Mouse (Mus musculus) liver, embryonic 12.5 days (tissue): ENCODE data around the gene Vmn2r7. TPM values are rescaled to one million over a fixed set of nuclear protein-coding genes. Genes with fewer than 3 reads are reported as not detected.
"Not testable (repeated sequence)": the region's sequence is repeated elsewhere in the genome, so short reads cannot be mapped to it uniquely, and the experiment has no call there.

Source experiments
- ATAC-seq: fragments of 200-750 bp; cut with Nextera tagmentation; 2 replicates; pipeline ENCODE4 v1.8.0; 2017; ENCODE audit warnings: moderate number of reproducible peaks, mild to moderate bottlenecking, moderate library complexity
- H3K27ac ChIP-seq: fragments of 300-500 bp; sonication (generic); 2 replicates; pipeline ENCODE4 v1.5.1; 2016; ENCODE audit warnings: mild to moderate bottlenecking
- H3K27me3 ChIP-seq: fragments of 300-500 bp; sonication (generic); replicated peaks from 2 replicates; pipeline ENCODE4 v1.6.1; 2016; ENCODE audit warnings: mild to moderate bottlenecking, moderate library complexity
- H3K36me3 ChIP-seq: fragments of 300-500 bp; sonication (generic); 2 replicates; pipeline ENCODE4 v1.6.1; 2016; ENCODE audit warnings: mild to moderate bottlenecking, moderate library complexity
- H3K4me1 ChIP-seq: fragments of 300-500 bp; sonication (generic); 2 replicates; pipeline ENCODE4 v1.6.1; 2016
- H3K4me2 ChIP-seq: fragments of 300-500 bp; sonication (generic); 2 replicates; pipeline ENCODE4 v1.6.1; 2016; ENCODE audit warnings: mild to moderate bottlenecking, moderate library complexity
- H3K4me3 ChIP-seq: fragments of 300-500 bp; sonication (generic); 2 replicates; pipeline ENCODE4 v1.5.1; 2016; ENCODE audit warnings: mild to moderate bottlenecking, moderate library complexity
- H3K9ac ChIP-seq: fragments of 300-500 bp; sonication (generic); 2 replicates; pipeline ENCODE4 v1.6.1; 2016; ENCODE audit warnings: mild to moderate bottlenecking, moderate library complexity
- H3K9me3 ChIP-seq: fragments of 300-500 bp; sonication (generic); replicated peaks from 2 replicates; pipeline ENCODE4 v1.6.1; 2016; ENCODE audit warnings: mild to moderate bottlenecking, moderate library complexity
- whole genome bisulfite sequencing: fragments of 180-500 bp; shearing (Covaris S2); methylation state at CpG from one replicate; pipeline ENCODE4 v1.1.7; 2016; ENCODE audit not compliant: insufficient replicate concordance; 5-methylcytosine and 5-hydroxymethylcytosine counted together
- polyA plus RNA-seq: library from polyadenylated mRNA; unstranded; fragments of >200 nt; fragmentation: Nextera tagmentation; extraction: Ambion mirVana; gene quantifications from 2 replicates; pipeline ENCODE4 v1.2.1, GENCODE M21; 2016

The Vmn2r7 gene
- polyA plus RNA-seq = not detected in 2 replicates

- ATAC-seq, H3K27ac ChIP-seq, H3K4me3 ChIP-seq, H3K9me3 ChIP-seq, H3K27me3 ChIP-seq, H3K4me2 ChIP-seq, H3K9ac ChIP-seq, H3K36me3 ChIP-seq, H3K4me1 ChIP-seq: not testable (repeated sequence)
- 71% methylated on average over 3 of the region's 3 CpGs for WGBS
Observed at GRCm38 (mm10) chr3:64844665-64845064, at the start of gene Vmn2r7. Vmn2r7 (minus strand) TSS chr3:64844765.

DNA sequence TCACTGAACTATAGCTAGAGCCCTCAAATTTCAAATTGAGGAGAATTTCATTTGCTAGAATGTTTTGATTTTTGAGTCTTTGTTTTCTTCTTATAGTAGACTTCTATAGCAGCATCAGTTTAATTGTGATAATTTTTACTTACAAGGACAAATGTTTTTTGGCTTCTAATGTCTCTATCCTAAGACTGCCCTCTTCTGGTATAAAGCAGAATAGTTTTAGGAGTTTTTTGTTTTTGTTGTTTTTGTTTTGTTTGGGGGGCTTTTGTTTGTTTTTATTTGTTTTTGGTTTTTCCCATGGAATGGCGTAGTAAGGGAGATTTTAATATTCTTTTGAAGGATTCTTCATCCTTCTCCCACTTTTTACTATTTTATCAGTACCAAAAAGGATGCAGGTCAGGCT is 45.2 kb upstream of the Vmn2r7 start:
- H3K4me3 ChIP-seq = no peak overlapping the region
- no peaks in the 10 kb centered on the region for H3K9me3 ChIP-seq
- 38% methylated on average over 1 of the region's 1 CpGs for WGBS
- no peak for ATAC-seq
- H3K27ac ChIP-seq = no peak overlapping the region
- no peaks in the 10 kb centered on the region for H3K27me3 ChIP-seq
- no peak overlapping the region for H3K4me2 ChIP-seq
- H3K4me1 ChIP-seq = no peaks in the 10 kb centered on the region
- H3K9ac ChIP-seq = no peak overlapping the region
- no peaks in the 10 kb centered on the region for H3K36me3 ChIP-seq

DNA sequence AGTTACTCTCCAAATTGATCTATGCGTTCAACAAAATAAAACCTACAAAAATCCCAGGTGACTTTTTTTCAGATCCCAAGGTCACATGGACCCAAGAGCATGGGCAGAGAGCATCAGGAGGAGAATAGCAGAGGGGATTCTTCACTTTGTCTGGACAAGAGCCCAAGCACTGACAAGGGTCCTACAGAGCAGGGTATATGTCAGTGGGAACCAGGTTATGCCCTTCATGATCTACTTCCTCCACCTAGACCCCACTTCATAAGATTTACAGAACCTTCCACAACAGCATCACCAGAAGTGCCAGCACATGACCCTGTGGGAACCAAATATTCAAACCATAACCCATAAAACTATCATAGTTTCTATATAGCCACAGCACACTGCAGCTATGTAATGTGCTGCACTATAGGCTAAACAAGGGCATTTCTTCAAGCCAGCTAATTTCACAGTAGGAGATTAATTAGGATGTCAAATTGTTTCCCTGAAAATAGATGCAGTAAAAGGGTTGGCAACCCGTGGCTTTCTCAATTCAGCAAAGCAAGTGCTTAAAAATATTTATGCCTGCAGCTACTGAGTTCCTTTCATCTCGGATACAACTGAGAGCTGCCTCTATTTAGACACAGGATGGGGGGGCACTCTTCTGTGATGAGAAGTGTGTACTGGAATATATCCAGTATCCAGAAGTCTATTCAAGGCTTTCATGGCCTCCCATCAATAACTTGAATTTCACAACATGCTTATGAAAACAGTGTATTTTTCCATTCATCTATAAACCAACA is 33.8 kb upstream of the Vmn2r7 start:
- Histone ChIP-seq H3K27ac (no peak overlapping the region), H3K4me3 (no peak overlapping the region), H3K9me3 (no peaks in the 10 kb centered on the region), H3K27me3 (no peaks in the 10 kb centered on the region), H3K4me1 (no peaks in the 10 kb centered on the region), H3K36me3 (no peaks in the 10 kb centered on the region), H3K4me2 (no peak overlapping the region), H3K9ac (no peak overlapping the region)
- no peak for ATAC-seq
- 49% methylated on average over 3 of the region's 3 CpGs for WGBS

DNA sequence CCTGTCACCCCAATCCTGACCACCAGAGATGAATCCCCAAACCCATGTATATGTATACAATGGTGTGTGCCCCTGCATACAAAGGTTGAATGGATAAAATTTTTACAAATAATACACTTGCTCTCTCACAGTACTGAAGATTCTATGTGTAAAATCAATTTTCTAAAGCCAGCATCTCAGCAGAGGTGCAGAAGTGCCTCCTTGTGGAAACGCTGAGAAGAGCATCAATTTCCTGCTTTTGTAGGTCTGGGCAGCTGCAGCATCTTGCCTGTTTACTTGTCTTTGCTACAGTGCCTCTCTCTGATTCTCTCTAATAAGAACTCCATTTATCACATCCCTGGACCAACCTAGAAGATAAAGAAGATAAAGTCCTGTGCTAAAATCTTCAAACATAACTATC is 32.1 kb upstream of the Vmn2r7 start:
- H3K4me3 ChIP-seq = no peak overlapping the region
- no peak overlapping the region for H3K27ac ChIP-seq
- no peaks in the 10 kb centered on the region for H3K4me1 ChIP-seq
- WGBS = 40% methylated on average over 1 of the region's 1 CpGs
- H3K9ac ChIP-seq = no peak overlapping the region
- no peaks in the 10 kb centered on the region for H3K9me3 ChIP-seq
- H3K4me2 ChIP-seq = no peak overlapping the region
- no peak for ATAC-seq
- H3K36me3 ChIP-seq = no peaks in the 10 kb centered on the region
- no peaks in the 10 kb centered on the region for H3K27me3 ChIP-seq

DNA sequence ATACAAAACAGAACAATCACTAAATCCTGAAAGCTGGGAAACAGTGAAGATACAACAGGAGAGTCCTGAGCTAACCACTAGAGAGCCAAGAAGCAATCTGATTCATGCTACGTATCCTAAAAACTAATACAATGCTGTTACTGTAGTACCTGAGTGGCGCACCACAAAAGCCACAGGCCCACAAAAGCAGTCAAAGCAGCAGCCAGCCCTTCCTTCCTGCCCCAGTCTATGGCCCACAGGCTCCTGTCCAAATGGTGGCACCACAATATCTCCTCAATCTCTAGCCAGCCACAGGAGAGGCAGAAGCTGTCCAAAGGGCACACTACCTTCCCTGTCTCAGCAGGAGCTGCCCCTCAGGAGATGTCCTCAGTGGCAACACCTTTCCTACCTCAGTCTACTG is 1.7 kb downstream of the Vmn2r7 start:
- no peak for ATAC-seq
- no peak overlapping the region for H3K4me3 ChIP-seq
- no peaks in the 10 kb centered on the region for H3K9me3 ChIP-seq
- H3K36me3 ChIP-seq = no peaks in the 10 kb centered on the region
- H3K4me1 ChIP-seq = no peaks in the 10 kb centered on the region
- H3K9ac ChIP-seq = no peak overlapping the region
- 44% methylated on average over 2 of the region's 2 CpGs for WGBS
- H3K4me2 ChIP-seq = no peak overlapping the region
- H3K27me3 ChIP-seq = no peaks in the 10 kb centered on the region
- no peak overlapping the region for H3K27ac ChIP-seq

GRCm38 (mm10) chr3:64842299-64842698 is 2.3 kb downstream of the Vmn2r7 start:
- Histone ChIP-seq H3K4me1 (no peaks in the 10 kb centered on the region), H3K36me3 (no peaks in the 10 kb centered on the region), H3K27me3 (no peaks in the 10 kb centered on the region), H3K27ac (no peak overlapping the region), H3K4me3 (no peak overlapping the region), H3K9me3 (no peaks in the 10 kb centered on the region), H3K9ac (no peak overlapping the region), H3K4me2 (no peak overlapping the region)
- 6% methylated on average over 4 of the region's 4 CpGs for WGBS
- ATAC-seq = no peak

- no peak overlapping the region for H3K27ac ChIP-seq
- no peak overlapping the region for H3K9ac ChIP-seq
- no peaks in the 10 kb centered on the region for H3K4me1 ChIP-seq
- no peaks in the 10 kb centered on the region for H3K27me3 ChIP-seq
- no peak for ATAC-seq
- no peaks in the 10 kb centered on the region for H3K9me3 ChIP-seq
- H3K4me3 ChIP-seq = no peak overlapping the region
- H3K36me3 ChIP-seq = no peaks in the 10 kb centered on the region
- no peak overlapping the region for H3K4me2 ChIP-seq
- 76% methylated on average over 1 of the region's 1 CpGs for WGBS
Observed at GRCm38 (mm10) chr3:64831134-64831533, 13.4 kb downstream of the Vmn2r7 start.

DNA sequence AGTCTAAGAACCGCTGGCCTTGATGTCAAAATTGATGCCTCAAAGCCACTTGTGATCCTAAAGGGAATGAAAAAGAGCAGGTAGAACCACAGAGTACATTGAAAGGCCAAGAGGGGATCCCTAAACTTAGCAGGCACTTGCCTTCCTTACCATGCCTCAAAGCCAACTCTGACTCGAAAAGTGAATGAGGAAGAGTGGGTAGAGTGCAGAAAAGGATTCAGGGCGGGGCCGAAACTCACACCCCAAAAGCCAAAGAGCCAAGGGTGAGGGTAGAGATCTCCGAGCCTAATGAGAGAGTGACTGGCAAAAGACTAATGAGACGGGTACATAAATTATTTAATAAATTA is 53.3 kb downstream of the Vmn2r7 start:
- Histone ChIP-seq H3K9ac (no peak overlapping the region), H3K27ac (no peak overlapping the region), H3K4me1 (no peaks in the 10 kb centered on the region), H3K4me3 (no peak overlapping the region), H3K4me2 (no peak overlapping the region), H3K36me3 (no peaks in the 10 kb centered on the region), H3K9me3 (no peaks in the 10 kb centered on the region), H3K27me3 (no peaks in the 10 kb centered on the region)
- ATAC-seq = no peak
- WGBS = 41% methylated on average over 6 of the region's 6 CpGs

DNA sequence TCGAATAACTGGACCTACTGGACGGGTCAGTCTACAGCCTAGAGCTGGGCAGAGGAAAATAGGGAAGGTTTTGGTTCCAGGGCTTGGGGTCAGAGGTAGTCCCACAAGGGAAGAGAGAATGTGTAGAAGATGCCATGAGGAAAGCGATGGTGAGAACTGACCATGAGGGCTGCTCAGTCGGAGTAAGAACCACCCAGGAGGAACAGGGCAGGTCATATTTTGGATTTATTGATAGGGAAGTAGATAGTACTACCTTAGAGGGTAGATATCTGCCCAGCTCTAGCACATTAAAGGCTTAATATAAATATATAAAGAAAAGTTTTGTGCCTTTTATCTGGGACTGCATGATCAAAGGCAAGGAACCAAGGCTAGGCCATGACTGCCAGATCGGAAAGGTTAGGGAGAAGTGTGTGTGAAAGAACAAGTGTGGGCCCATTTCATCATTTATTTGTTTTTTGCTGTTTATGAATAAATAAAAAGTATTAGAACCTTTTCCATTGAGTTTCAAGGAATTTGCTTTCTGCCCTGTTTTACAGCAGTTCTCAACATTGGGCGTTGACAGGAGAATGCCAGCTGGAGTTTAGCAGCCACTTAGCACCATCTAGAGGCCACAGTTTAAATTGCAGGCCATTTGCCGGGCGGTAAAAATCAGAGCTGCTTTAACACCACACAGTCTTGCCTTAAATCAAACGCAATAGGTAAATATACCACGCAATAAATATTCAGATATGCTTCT is 53.9 kb downstream of the Vmn2r7 start:
- H3K27me3 ChIP-seq = no peaks in the 10 kb centered on the region
- WGBS = 51% methylated on average over 10 of the region's 10 CpGs
- ATAC-seq = no peak

DNA sequence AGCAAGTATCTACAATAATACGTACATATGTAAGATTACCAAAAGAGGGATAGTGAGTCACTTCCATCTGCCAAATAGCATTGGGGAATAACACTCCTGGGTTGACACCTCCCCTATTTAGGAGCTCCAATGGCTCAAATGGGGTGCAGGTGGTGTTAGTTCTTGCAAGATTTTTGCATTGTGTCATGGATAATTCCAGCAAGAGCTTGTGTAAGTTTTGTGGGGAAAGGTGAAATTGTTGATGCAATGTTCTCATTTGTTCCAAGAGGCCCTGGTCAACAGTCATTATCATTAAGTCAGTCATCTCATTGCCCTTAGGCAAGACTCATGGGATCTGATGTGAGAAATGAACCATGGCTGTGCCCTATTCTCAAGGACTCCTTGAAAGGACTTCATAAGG is 61.7 kb downstream of the Vmn2r7 start:
- ATAC-seq = no peak
- H3K36me3 ChIP-seq = no peaks in the 10 kb centered on the region
- H3K4me3 ChIP-seq = no peak overlapping the region
- H3K27me3 ChIP-seq = no peaks in the 10 kb centered on the region
- no peaks in the 10 kb centered on the region for H3K9me3 ChIP-seq
- H3K4me2 ChIP-seq = no peak overlapping the region
- H3K27ac ChIP-seq = no peak overlapping the region
- H3K4me1 ChIP-seq = no peaks in the 10 kb centered on the region
- no peak overlapping the region for H3K9ac ChIP-seq
- WGBS = 73% methylated on average over 1 of the region's 1 CpGs

More for the DNA sequence above, 53.9 kb downstream of the Vmn2r7 start:
- no peak overlapping the region for H3K4me3 ChIP-seq
- no peaks in the 10 kb centered on the region for H3K9me3 ChIP-seq
- H3K9ac ChIP-seq = no peak overlapping the region
- no peak overlapping the region for H3K4me2 ChIP-seq
- H3K4me1 ChIP-seq = no peaks in the 10 kb centered on the region
- H3K36me3 ChIP-seq = no peaks in the 10 kb centered on the region
- no peak overlapping the region for H3K27ac ChIP-seq

DNA sequence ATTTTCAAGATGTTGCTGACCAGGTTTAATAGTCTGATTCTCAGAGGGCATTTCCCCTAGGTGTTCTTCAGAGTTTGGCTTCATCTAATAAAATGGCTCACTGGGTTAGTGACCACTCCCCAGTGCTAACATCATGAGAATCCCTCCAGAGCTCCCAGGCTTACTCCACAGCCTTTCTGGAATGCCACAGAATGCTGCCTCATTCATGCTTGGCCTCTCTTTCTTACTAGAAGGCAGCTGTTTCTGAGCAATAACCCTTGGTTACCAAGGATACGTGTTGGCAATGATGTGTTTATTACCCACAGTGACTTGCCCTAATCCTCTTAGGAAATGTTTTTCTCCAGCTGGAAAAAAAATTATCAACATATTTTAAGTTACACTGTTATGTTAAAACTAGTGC is 72.4 kb downstream of the Vmn2r7 start:
- Histone ChIP-seq H3K4me2 (no peak overlapping the region), H3K4me3 (no peak overlapping the region), H3K9me3 (no peaks in the 10 kb centered on the region), H3K27ac (no peak overlapping the region), H3K9ac (no peak overlapping the region), H3K36me3 (no peaks in the 10 kb centered on the region), H3K4me1 (no peaks in the 10 kb centered on the region), H3K27me3 (no peaks in the 10 kb centered on the region)
- ATAC-seq = no peak
- WGBS = 73% methylated on average over 1 of the region's 1 CpGs

DNA sequence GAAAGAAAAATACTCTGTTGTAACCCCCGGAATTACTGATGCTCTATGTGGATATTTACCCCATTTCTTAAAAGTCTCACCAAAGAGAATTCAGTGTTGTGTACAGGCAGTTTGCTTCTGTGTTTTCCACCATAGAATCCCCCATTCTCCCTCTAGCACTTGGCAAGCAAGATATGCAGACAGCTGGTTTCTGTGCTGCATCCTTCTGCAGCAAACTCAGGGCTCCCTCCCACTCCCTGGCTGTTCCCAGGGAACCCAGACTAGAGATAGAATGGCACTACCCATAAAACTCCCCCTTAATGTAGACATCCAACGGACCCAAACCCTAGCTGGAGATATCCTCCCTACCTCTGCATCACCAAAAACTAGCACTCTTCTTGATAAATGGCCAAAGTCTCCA is 88.4 kb downstream of the Vmn2r7 start:
- Histone ChIP-seq H3K4me2 (no peak overlapping the region), H3K4me1 (no peaks in the 10 kb centered on the region), H3K9me3 (no peaks in the 10 kb centered on the region), H3K36me3 (no peaks in the 10 kb centered on the region), H3K4me3 (no peak overlapping the region), H3K9ac (no peak overlapping the region), H3K27ac (no peak overlapping the region), H3K27me3 (no peaks in the 10 kb centered on the region)
- ATAC-seq = no peak
- WGBS = 72% methylated on average over 2 of the region's 2 CpGs
